Mouse (Mus musculus) B cell, adult 67 days (primary cell): ENCODE measurements around the gene Rassf1. TPM values are rescaled to one million over a fixed set of nuclear protein-coding genes. Genes with fewer than 3 reads are reported as not detected.

Source experiments
- total RNA-seq, 2 experiments: library from RNA; stranded (reverse); gene quantifications; 4 replicates each; pipeline ENCODE4 v1.2.4; 2023

The Rassf1 gene
- total RNA-seq: 10 to 100 TPM; 74.6 to 79.8 TPM

GRCm38 (mm10) chr9:107551117-107551889 lies at the start of gene Rassf1:
Rassf1 (plus strand) TSS chr9:107551555.

GRCm38 (mm10) chr9:107533791-107534407 lies 17.5 kb upstream of the Rassf1 start, which contains the start of gene Tmem115:
Tmem115 (plus strand) TSS chr9:107533945.

GRCm38 (mm10) chr9:107541474-107542351 lies 9.6 kb upstream of the Rassf1 start, which contains the start of the genes Cyb561d2 and Nprl2:
Cyb561d2 (minus strand) TSS chr9:107542193.
Nprl2 (plus strand) TSS chr9:107542226.

GRCm38 (mm10) chr9:107547026-107547425 lies 4.3 kb upstream of the Rassf1 start, which contains the start of gene Zmynd10:
Zmynd10 (plus strand) TSS chr9:107547298.

GRCm38 (mm10) chr9:107563029-107563581 lies 11.8 kb downstream of the Rassf1 start, which contains the start of gene Tusc2:
Tusc2 (plus strand) TSS chr9:107563255.

GRCm38 (mm10) chr9:107567702-107568319 lies 16.5 kb downstream of the Rassf1 start, which contains the start of gene Hyal2:
Hyal2 (plus strand) TSS chr9:107567945.

GRCm38 (mm10) chr9:107576357-107577107 lies 25.2 kb downstream of the Rassf1 start, which contains the start of gene Hyal1:
Hyal1 (plus strand) TSS chr9:107576927.

GRCm38 (mm10) chr9:107578587-107578986 lies 27.2 kb downstream of the Rassf1 start, which contains the start of gene Naa80:
Naa80 (plus strand) TSS chr9:107578887.

GRCm38 (mm10) chr9:107580501-107581317 lies 29.4 kb downstream of the Rassf1 start, which contains the start of gene Hyal3:
Hyal3 (plus strand) TSS chr9:107580818.

GRCm38 (mm10) chr9:107586974-107587832 lies 35.8 kb downstream of the Rassf1 start, which contains the start of gene Ifrd2:
Ifrd2 (plus strand) TSS chr9:107587642.

GRCm38 (mm10) chr9:107608741-107609432 lies 57.5 kb downstream of the Rassf1 start, which contains the start of gene Sema3b:
Sema3b (minus strand) TSS chr9:107609229.

Other genes starting within 250 kb of the Rassf1 start
- gene Hemk1, start 213.2 kb upstream of the Rassf1 start, total RNA-seq: 10 to 100 TPM; 16.3 to 17.7 TPM
- gene 6430571L13Rik, start 211.0 kb upstream of the Rassf1 start, total RNA-seq: 1 to 10 TPM in 1 of 2 experiments, under 1 TPM in 1; 0.42 to 1.3 TPM
- gene Cacna2d2, start 151.9 kb upstream of the Rassf1 start, total RNA-seq: 1 to 10 TPM in 1 of 2 experiments, under 1 TPM in 1; 0.74 to 1.8 TPM
- 10 to 100 TPM; 28.2 to 28.8 TPM for gene Tmem115, start 17.6 kb upstream of the Rassf1 start, total RNA-seq
- 10 to 100 TPM; 20.0 to 20.6 TPM for gene Cyb561d2, start 9.4 kb upstream of the Rassf1 start, total RNA-seq
- 10 to 100 TPM; 31.8 to 32.7 TPM for gene Nprl2, start 9.3 kb upstream of the Rassf1 start, total RNA-seq
- 1 to 10 TPM in 1 of 2 experiments, not detected in 1; 1.5 TPM for gene Zmynd10, start 4.3 kb upstream of the Rassf1 start, total RNA-seq
- gene Tusc2, start 11.7 kb downstream of the Rassf1 start, total RNA-seq: 10 to 100 TPM; 23.8 to 24.1 TPM
- gene Hyal2, start 16.4 kb downstream of the Rassf1 start, total RNA-seq: 1 to 10 TPM; 3.6 to 5.8 TPM
- gene Hyal1, start 25.4 kb downstream of the Rassf1 start, total RNA-seq: 1 to 10 TPM; 5.0 TPM
- 10 to 100 TPM; 14.2 to 14.4 TPM for gene Naa80, start 27.3 kb downstream of the Rassf1 start, total RNA-seq
- 1 to 10 TPM; 1.3 to 1.8 TPM for gene Hyal3, start 29.3 kb downstream of the Rassf1 start, total RNA-seq
- gene Ifrd2, start 36.1 kb downstream of the Rassf1 start, total RNA-seq: 10 to 100 TPM; 31.0 to 32.4 TPM
- gene Sema3b, start 57.7 kb downstream of the Rassf1 start, total RNA-seq: 1 to 10 TPM in 1 of 2 experiments, under 1 TPM in 1; 0.64 to 2.4 TPM
- 100 to 1,000 TPM; 627 to 649 TPM for gene Gnai2, start 83.8 kb downstream of the Rassf1 start, total RNA-seq
- not detected for gene Slc38a3, start 118.0 kb downstream of the Rassf1 start, total RNA-seq
- 1 to 10 TPM in 1 of 2 experiments, not detected in 1; 1.6 TPM for gene Gnat1, start 128.2 kb downstream of the Rassf1 start, total RNA-seq
- gene Sema3f, start 158.9 kb downstream of the Rassf1 start, total RNA-seq: not detected
- gene Rbm5, start 219.4 kb downstream of the Rassf1 start, total RNA-seq: 100 to 1,000 TPM; 397 to 424 TPM